Mouse (Mus musculus) cerebellum, adult (tissue): Measurements from ENCODE around the gene Olfr1242.

Experiments
- ATAC-seq: cut with Nextera tagmentation; 2 replicates; pipeline ENCODE4 v1.9.2; 2017; ENCODE audit warnings: mild to moderate bottlenecking, moderate library complexity, mixed read lengths; ENCODE audit not compliant: insufficient number of reproducible peaks, low FRiP score, low TSS enrichment

Gene Olfr1242

DNA sequence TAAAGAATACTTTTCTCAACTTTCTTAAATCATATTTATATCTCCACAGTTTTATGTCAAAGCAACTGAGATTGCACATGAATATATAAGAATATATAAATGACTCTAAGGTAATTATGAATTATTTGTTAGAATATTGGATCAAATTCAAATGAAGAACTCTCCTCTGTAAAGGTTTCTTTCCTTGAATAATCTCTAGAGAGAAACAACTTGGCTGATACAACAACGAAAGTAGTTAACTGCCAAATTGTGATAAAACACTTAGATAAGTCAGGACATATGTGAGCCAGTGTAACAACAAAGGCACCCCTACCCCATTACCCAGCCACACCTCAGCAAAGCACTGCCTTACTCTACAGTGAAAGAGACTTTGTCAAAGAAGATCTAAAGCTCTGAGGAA lies at the start of gene Olfr1242:
Gene Olfr1242, minus strand, starts transcription at position 101 of the 400 bp plus-strand sequence.
- no peak for ATAC-seq

DNA sequence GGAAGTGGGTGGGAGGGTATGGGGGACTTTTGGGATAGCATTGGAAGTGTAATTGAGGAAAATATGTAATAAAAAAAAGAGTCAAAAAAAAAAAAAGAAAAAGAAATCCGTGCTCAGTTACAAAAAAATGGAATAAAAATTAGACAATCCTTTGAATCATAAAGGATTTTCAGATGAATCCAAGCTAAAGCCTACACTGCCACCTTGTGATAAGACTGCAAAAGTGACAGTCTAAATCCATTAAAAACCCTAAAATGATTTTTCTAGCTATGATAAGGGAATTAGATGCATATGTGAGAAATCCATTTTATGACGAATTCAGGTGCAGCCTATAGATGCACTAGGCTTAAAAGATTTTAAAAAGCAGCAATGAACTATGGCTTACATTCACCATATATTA lies 46.4 kb upstream of the Olfr1242 start:
- ATAC-seq = no peak

GRCm38 (mm10) chr2:89539923-89540322 lies 41.8 kb upstream of the Olfr1242 start:
- no peak for ATAC-seq

GRCm38 (mm10) chr2:89531387-89531786 lies 33.3 kb upstream of the Olfr1242 start, which contains the start of gene Olfr1243:
Olfr1243 (minus strand) TSS chr2:89531487.
- ATAC-seq = no peak

GRCm38 (mm10) chr2:89487026-89487425 lies 11.1 kb downstream of the Olfr1242 start, which contains the start of gene Olfr1241:
Olfr1241 (minus strand) TSS chr2:89487126.
- ATAC-seq = no peak

DNA sequence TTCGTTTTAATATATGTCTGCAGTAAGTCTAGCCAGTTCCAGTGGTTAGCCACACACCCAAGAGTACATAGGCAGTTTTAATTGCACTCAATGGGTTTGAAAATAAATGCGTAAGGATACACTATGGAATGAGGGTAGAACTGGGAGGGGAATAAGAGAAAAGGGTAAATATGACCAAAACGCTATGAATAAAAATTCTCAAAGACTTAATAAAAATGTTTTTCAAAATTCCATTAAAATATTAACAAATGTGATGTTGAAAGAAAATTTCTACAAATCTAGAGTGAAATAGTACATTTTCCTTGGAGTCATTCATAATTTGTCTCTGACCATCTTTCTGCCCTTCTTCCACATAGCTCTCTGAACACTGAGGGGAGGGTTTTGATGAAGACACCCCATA lies 55.2 kb downstream of the Olfr1242 start, which contains the start of gene Olfr1240:
Gene Olfr1240, minus strand, starts transcription at position 101 of the 400 bp plus-strand sequence.
- no peak for ATAC-seq
